Mouse (Mus musculus) neural tube, embryonic 11.5 days (tissue): ENCODE results near the gene Kmt2e. TPM values are rescaled to one million over a fixed set of nuclear protein-coding genes. Genes with fewer than 3 reads are reported as not detected.
A peak's percentile ranks its signal among the peaks of the same experiment; 100 is the strongest.

Experiments
- ATAC-seq: fragments of 200-750 bp; cut with Nextera tagmentation; 2 replicates; pipeline ENCODE4 v1.8.0; 2017; ENCODE audit warnings: moderate number of reproducible peaks, mild to moderate bottlenecking, moderate TSS enrichment, moderate library complexity; ENCODE audit not compliant: insufficient read depth, low FRiP score, low TSS enrichment
- DNase-seq: peaks from one replicate; pipeline ENCODE4 v3.0.0-alpha.2; 2015; ENCODE audit warnings: low spot score
- H3K27ac ChIP-seq: fragments of 300-500 bp; sonication (generic); 2 replicates; pipeline ENCODE4 v1.5.1; 2014; ENCODE audit warnings: low read depth, mild to moderate bottlenecking, low read length
- H3K27me3 ChIP-seq: fragments of 300-500 bp; sonication (generic); 2 replicates; pipeline ENCODE4 v1.6.1; 2014; ENCODE audit warnings: mild to moderate bottlenecking, low read length, mixed read lengths; ENCODE audit not compliant: control insufficient read depth, insufficient read depth
- H3K36me3 ChIP-seq: fragments of 300-500 bp; sonication (generic); 2 replicates; pipeline ENCODE4 v1.6.1; 2014; ENCODE audit warnings: mild to moderate bottlenecking, low read length, moderate library complexity, mixed read lengths; ENCODE audit not compliant: control insufficient read depth, insufficient read depth
- H3K4me1 ChIP-seq: fragments of 300-500 bp; sonication (generic); 2 replicates; pipeline ENCODE4 v1.6.1; 2014; ENCODE audit warnings: low read length, mixed read lengths; ENCODE audit not compliant: control insufficient read depth, insufficient read depth
- H3K4me2 ChIP-seq: fragments of 300-500 bp; sonication (generic); 2 replicates; pipeline ENCODE4 v1.6.1; 2014; ENCODE audit warnings: low read depth, mild to moderate bottlenecking, moderate library complexity
- H3K4me3 ChIP-seq: fragments of 300-500 bp; sonication (generic); 2 replicates; pipeline ENCODE4 v1.5.1; 2014; ENCODE audit warnings: low read depth, low read length
- H3K9ac ChIP-seq: fragments of 300-500 bp; sonication (generic); 2 replicates; pipeline ENCODE4 v1.6.1; 2014; ENCODE audit warnings: mild to moderate bottlenecking, low read length
- H3K9me3 ChIP-seq: fragments of 300-500 bp; sonication (generic); 2 replicates; pipeline ENCODE4 v1.6.1; 2016; ENCODE audit warnings: low read length; ENCODE audit not compliant: control insufficient read depth
- WGBS: fragments of 180-500 bp; shearing (Covaris S2); extraction: QIAGEN DNeasy Blood & Tissue Kit; methylation state at CpG from one replicate; pipeline ENCODE4 v1.1.7; 2014; 5-methylcytosine and 5-hydroxymethylcytosine counted together
- polyA plus RNA-seq: library from polyadenylated mRNA; unstranded; fragments of >200 nt; fragmentation: Nextera tagmentation; extraction: Ambion mirVana; gene quantifications from 2 replicates; pipeline ENCODE4 v1.2.1, GENCODE M21; 2014

The Kmt2e gene
- polyA plus RNA-seq, 1 experiment from 2014 or later: 105 TPM

GRCm38 (mm10) chr5:23511456-23511855 is 77.2 kb downstream of the Kmt2e start:
- DNase-seq: no peak
- Histone ChIP-seq H3K27ac (no peak overlapping the region), H3K4me3 (no peak overlapping the region), H3K9me3 (no peaks in the 10 kb centered on the region), H3K36me3 (no peaks in the 10 kb centered on the region; the same call in none of the 2 replicates), H3K9ac (no peak overlapping the region), H3K27me3 (no peaks in the 10 kb centered on the region), H3K4me2 (no peak overlapping the region), H3K4me1 (no peaks in the 10 kb centered on the region)
- WGBS: 93% methylated on average over 5 of the region's 5 CpGs
- ATAC-seq: no peak

GRCm38 (mm10) chr5:23512556-23512955 is 78.3 kb downstream of the Kmt2e start:
- no peak for DNase-seq
- H3K4me3 ChIP-seq: no peak overlapping the region
- no peaks in the 10 kb centered on the region for H3K9me3 ChIP-seq
- 92% methylated on average over 7 of the region's 7 CpGs for WGBS
- no peaks in the 10 kb centered on the region; the same call in none of the 2 replicates for H3K36me3 ChIP-seq
- H3K27ac ChIP-seq: no peak overlapping the region
- H3K9ac ChIP-seq: no peak overlapping the region
- no peak overlapping the region for H3K4me2 ChIP-seq
- H3K4me1 ChIP-seq: no peaks in the 10 kb centered on the region
- no peak for ATAC-seq
- no peaks in the 10 kb centered on the region for H3K27me3 ChIP-seq

GRCm38 (mm10) chr5:23513468-23513867 is 79.2 kb downstream of the Kmt2e start:
- no peak for ATAC-seq
- peaks cover 4% of the 10 kb centered on the region for H3K36me3 ChIP-seq
- H3K4me1 ChIP-seq: no peaks in the 10 kb centered on the region
- 96% methylated on average over 13 of the region's 13 CpGs for WGBS
- H3K9me3 ChIP-seq: no peaks in the 10 kb centered on the region
- no peak overlapping the region for H3K4me2 ChIP-seq
- H3K27me3 ChIP-seq: no peaks in the 10 kb centered on the region
- DNase-seq: no peak
- no peak overlapping the region for H3K27ac ChIP-seq
- no peak overlapping the region for H3K4me3 ChIP-seq
- no peak overlapping the region for H3K9ac ChIP-seq

GRCm38 (mm10) chr5:23515038-23515437 is 80.8 kb downstream of the Kmt2e start:
- 94% methylated on average over 10 of the region's 10 CpGs for WGBS
- H3K36me3 ChIP-seq: peaks cover 4% of the 10 kb centered on the region
- no peak for ATAC-seq
- no peak overlapping the region for H3K9ac ChIP-seq
- no peaks in the 10 kb centered on the region for H3K4me1 ChIP-seq
- no peak overlapping the region for H3K4me2 ChIP-seq
- H3K27ac ChIP-seq: no peak overlapping the region
- H3K4me3 ChIP-seq: no peak overlapping the region
- H3K9me3 ChIP-seq: no peaks in the 10 kb centered on the region
- DNase-seq: no peak
- no peaks in the 10 kb centered on the region for H3K27me3 ChIP-seq

GRCm38 (mm10) chr5:23516962-23517361 is 82.7 kb downstream of the Kmt2e start:
- Histone ChIP-seq H3K4me2 (no peak overlapping the region), H3K9me3 (no peaks in the 10 kb centered on the region), H3K27ac (no peak overlapping the region), H3K36me3 (peaks cover 4% of the 10 kb centered on the region), H3K9ac (no peak overlapping the region), H3K4me1 (no peaks in the 10 kb centered on the region), H3K27me3 (no peaks in the 10 kb centered on the region), H3K4me3 (no peak overlapping the region)
- ATAC-seq (0 out of 2 replicates have a peak, but pooled peaks have one; percentile 48), DNase-seq (no peak)
- 75% methylated on average over 3 of the region's 3 CpGs for WGBS

- Histone ChIP-seq H3K4me2 (no peak overlapping the region), H3K36me3 (peaks cover 4% of the 10 kb centered on the region), H3K4me3 (no peak overlapping the region), H3K9me3 (no peaks in the 10 kb centered on the region), H3K9ac (no peak overlapping the region), H3K27me3 (no peaks in the 10 kb centered on the region), H3K27ac (no peak overlapping the region), H3K4me1 (no peaks in the 10 kb centered on the region)
- WGBS: 79% methylated on average over 4 of the region's 4 CpGs
- no peak for DNase-seq
- ATAC-seq: no peak
Observed at GRCm38 (mm10) chr5:23517839-23518238, 83.6 kb downstream of the Kmt2e start.

GRCm38 (mm10) chr5:23518673-23519072 is 84.4 kb downstream of the Kmt2e start:
- peaks cover 4% of the 10 kb centered on the region for H3K36me3 ChIP-seq
- ATAC-seq: no peak

GRCm38 (mm10) chr5:23519679-23520078 is 85.4 kb downstream of the Kmt2e start:
- H3K9me3 ChIP-seq: no peaks in the 10 kb centered on the region
- ATAC-seq: no peak
- H3K4me1 ChIP-seq: no peaks in the 10 kb centered on the region
- no peak overlapping the region for H3K4me3 ChIP-seq
- 95% methylated on average over 3 of the region's 3 CpGs for WGBS
- no peak overlapping the region for H3K4me2 ChIP-seq
- no peak for DNase-seq
- no peaks in the 10 kb centered on the region for H3K27me3 ChIP-seq
- no peak overlapping the region for H3K27ac ChIP-seq
- H3K36me3 ChIP-seq: peaks cover 6% of the 10 kb centered on the region; the same call in 1 of the 2 replicates
- no peak overlapping the region for H3K9ac ChIP-seq

More at GRCm38 (mm10) chr5:23518673-23519072, 84.4 kb downstream of the Kmt2e start:
- Histone ChIP-seq H3K4me1 (no peaks in the 10 kb centered on the region), H3K4me3 (no peak overlapping the region), H3K4me2 (no peak overlapping the region), H3K9me3 (no peaks in the 10 kb centered on the region), H3K9ac (no peak overlapping the region), H3K27me3 (no peaks in the 10 kb centered on the region), H3K27ac (no peak overlapping the region)
- DNase-seq: peak; percentile 46
- 72% methylated on average over 3 of the region's 3 CpGs for WGBS

- peaks cover 9% of the 10 kb centered on the region for H3K36me3 ChIP-seq
- no peak overlapping the region for H3K4me3 ChIP-seq
- H3K9ac ChIP-seq: no peak overlapping the region
- no peaks in the 10 kb centered on the region for H3K27me3 ChIP-seq
- 35% methylated on average over 1 of the region's 1 CpGs for WGBS
- H3K4me1 ChIP-seq: no peaks in the 10 kb centered on the region
- H3K4me2 ChIP-seq: no peak overlapping the region
- no peak overlapping the region for H3K27ac ChIP-seq
- DNase-seq (no peak), ATAC-seq (no peak)
- no peaks in the 10 kb centered on the region for H3K9me3 ChIP-seq
Observed at GRCm38 (mm10) chr5:23521645-23522044, 87.4 kb downstream of the Kmt2e start.
